Mouse (Mus musculus) midbrain, embryonic 10.5 days (tissue): Measurements from ENCODE around the gene Fat4. TPM values are rescaled to one million over a fixed set of nuclear protein-coding genes. Genes with fewer than 3 reads are reported as not detected.

Experiments
- DNase-seq: peaks from one replicate; pipeline ENCODE4 v3.0.0-alpha.2; 2017; ENCODE audit warnings: low spot score
- H3K27ac ChIP-seq: fragments of 300-500 bp; sonication (generic); replicated peaks from 2 replicates; pipeline ENCODE4 v1.5.1; 2016; ENCODE audit warnings: mild to moderate bottlenecking
- H3K27me3 ChIP-seq: fragments of 300-500 bp; sonication (generic); 2 replicates; pipeline ENCODE4 v1.6.1; 2016; ENCODE audit warnings: low read depth, mild to moderate bottlenecking; ENCODE audit not compliant: poor library complexity, severe bottlenecking
- H3K36me3 ChIP-seq: fragments of 300-500 bp; sonication (generic); 2 replicates; pipeline ENCODE4 v1.6.1; 2016; ENCODE audit warnings: mild to moderate bottlenecking, moderate library complexity
- H3K4me1 ChIP-seq: fragments of 300-500 bp; sonication (generic); 2 replicates; pipeline ENCODE4 v1.6.1; 2016
- H3K4me3 ChIP-seq: fragments of 300-500 bp; sonication (generic); 2 replicates; pipeline ENCODE4 v1.5.1; 2016; ENCODE audit warnings: mild to moderate bottlenecking, moderate library complexity
- H3K9me3 ChIP-seq: fragments of 300-500 bp; sonication (generic); replicated peaks from 2 replicates; pipeline ENCODE4 v1.6.1; 2016; ENCODE audit warnings: mild to moderate bottlenecking
- WGBS: fragments of 180-500 bp; shearing (Covaris S2); methylation state at CpG from one replicate; pipeline ENCODE4 v1.1.7; 2016; 5-methylcytosine and 5-hydroxymethylcytosine counted together
- polyA plus RNA-seq: library from polyadenylated mRNA; unstranded; fragments of >200 nt; fragmentation: Nextera tagmentation; extraction: Ambion mirVana; gene quantifications from 2 replicates; pipeline ENCODE4 v1.2.1, GENCODE M21; 2016

Fat4 gene
- polyA plus RNA-seq, 1 experiment from 2014 or later = 5.1 TPM

DNA sequence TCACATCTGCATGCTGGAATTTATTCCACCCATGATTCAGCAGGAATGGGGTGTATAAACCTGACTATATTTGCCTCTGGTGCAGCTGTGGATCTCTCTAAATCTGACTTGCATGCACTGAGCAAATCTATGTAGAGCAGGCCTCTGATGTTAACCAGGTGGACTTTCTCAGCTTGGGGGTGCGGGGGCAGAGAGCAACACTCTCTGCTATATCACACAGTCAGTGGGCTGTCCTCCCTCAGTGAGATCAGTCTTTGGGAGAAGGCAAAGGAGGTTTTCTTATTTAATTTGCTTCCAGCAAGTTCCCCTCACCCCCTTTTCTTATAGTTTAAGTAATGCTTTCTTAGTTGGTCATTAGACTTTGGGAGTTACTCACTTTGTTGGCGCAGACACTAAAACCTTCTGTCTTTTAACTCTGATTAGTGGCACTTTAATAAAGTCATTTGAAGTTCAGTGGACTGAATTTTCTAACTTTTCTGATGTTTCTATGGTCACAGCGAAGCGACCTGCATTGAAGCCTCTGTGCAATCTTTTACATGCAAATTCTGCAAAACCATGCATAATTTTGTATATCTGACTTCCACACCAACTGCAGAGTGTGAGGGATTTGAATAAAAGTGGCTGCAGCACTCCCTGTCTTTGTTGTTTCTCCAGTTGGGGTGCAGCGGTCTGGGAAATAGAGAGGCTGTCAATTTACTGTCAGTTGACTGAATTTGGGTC is 26.2 kb downstream of the Fat4 start:
- DNase-seq = no peak
- no peaks in the 10 kb centered on the region for H3K36me3 ChIP-seq
- no peak overlapping the region for H3K4me3 ChIP-seq
- 30% methylated on average over 5 of the region's 5 CpGs for WGBS
- H3K27me3 ChIP-seq = no peaks in the 10 kb centered on the region
- H3K9me3 ChIP-seq = no peaks in the 10 kb centered on the region
- H3K4me1 ChIP-seq = peaks cover 44% of the 10 kb centered on the region
- peak overlapping the region; percentile 69 for H3K27ac ChIP-seq

DNA sequence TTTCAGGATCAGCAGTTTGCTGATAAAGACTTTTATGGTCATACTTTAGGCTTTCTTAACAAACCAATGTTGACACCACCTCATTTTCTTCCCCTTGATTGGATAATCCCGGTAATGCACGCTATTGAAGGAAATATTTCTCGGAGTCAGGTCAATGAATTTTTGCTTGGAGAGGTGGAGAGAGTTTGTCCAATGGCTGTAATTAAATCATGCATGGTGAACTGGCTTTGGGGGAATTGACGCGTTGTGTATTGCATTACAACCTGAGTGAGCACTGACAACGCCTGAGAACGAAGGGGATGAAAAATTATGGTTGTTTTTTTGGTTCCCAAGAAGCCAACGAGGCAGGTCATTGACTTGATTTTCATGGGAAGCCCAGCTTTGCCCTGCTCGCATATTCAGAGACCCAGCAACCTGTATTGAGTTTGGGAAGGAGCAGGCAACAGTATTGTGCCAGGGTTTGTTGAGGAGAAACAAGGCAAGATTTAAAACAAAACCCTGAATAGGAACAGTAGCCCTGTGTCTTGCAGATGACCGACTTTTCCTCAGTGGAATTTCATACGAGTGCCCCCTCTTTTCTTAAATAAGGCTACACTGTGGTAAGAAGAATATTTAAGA is 26.9 kb downstream of the Fat4 start:
- WGBS = 41% methylated on average over 11 of the region's 11 CpGs
- Histone ChIP-seq H3K27me3 (no peaks in the 10 kb centered on the region), H3K4me3 (no peak overlapping the region), H3K36me3 (no peaks in the 10 kb centered on the region), H3K27ac (peak overlapping the region; percentile 69), H3K9me3 (no peaks in the 10 kb centered on the region), H3K4me1 (peaks cover 37% of the 10 kb centered on the region)
- no peak for DNase-seq

DNA sequence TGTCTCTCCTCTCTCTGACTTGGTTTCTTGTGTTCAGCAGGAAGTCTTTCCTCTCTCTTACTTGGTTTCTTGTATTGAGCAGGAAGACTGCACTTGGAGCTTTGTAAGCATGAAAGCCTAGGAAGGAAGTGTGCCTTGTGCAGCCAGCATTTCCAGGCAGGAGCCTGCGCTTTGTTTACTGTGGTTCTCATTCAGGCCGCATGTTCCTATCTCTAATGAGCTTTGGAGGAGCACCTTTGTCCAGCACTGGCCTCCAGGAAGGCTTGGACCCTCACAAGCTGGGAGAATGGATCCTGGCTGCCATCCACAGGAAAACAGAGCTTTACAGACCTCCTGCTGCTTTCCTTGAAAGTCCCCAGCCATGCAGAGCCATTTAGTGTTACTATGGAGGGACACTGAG is 32.2 kb downstream of the Fat4 start:
- Histone ChIP-seq H3K9me3 (no peaks in the 10 kb centered on the region), H3K36me3 (0 out of 2 replicates have a peak, but pooled peaks cover 4% of the 10 kb centered on the region), H3K27me3 (no peaks in the 10 kb centered on the region), H3K4me3 (no peak overlapping the region), H3K27ac (no peak overlapping the region), H3K4me1 (peaks cover 10% of the 10 kb centered on the region)
- no peak for DNase-seq
- WGBS = 57% methylated on average over 2 of the region's 2 CpGs

DNA sequence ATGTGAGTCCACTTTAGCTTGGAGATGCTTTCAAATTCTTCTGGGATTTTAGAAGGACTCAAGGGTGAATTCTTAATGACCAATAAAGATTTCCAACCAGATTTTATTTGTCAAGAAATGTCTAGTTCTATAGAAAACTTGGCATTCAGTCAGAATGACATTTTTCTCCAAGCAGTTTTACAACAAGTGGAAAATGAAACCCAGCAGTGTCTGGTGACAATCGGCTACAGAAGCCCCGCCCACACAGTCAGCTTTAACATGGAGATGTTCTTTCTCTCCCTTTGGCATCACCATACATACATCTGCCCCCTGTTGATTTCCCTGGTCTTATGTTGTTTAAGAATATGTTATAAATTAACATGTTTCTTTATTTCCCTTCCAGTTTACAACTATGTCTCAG is 34.3 kb downstream of the Fat4 start:
- no peak overlapping the region for H3K4me3 ChIP-seq
- 83% methylated on average over 2 of the region's 2 CpGs for WGBS
- H3K36me3 ChIP-seq = 0 out of 2 replicates have a peak, but pooled peaks cover 4% of the 10 kb centered on the region
- DNase-seq = no peak
- H3K27me3 ChIP-seq = no peaks in the 10 kb centered on the region
- peaks cover 5% of the 10 kb centered on the region; the same call in 1 of the 2 replicates for H3K4me1 ChIP-seq
- H3K9me3 ChIP-seq = no peaks in the 10 kb centered on the region
- no peak overlapping the region for H3K27ac ChIP-seq

DNA sequence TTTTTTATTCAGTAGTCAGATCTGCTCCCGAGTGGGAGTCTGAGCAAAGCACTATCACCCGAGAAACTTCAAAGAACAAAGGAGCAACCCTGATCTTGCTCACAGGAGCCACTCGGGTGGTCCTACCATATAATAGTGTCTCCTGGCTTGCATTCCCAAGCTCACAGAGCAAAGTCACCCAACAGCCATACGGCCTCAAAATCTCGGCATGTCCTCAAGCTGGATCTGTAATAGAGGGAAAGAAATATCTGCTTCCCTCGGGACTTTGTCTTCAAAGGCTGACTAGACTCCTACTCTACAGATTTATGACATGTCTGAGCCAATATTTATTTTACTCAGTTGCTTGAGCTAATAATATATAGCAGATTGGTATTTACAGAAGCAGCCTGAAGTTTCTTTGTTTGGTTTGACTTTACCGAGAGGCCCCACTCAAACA is 36.5 kb downstream of the Fat4 start:
- no peak for DNase-seq
- no peak overlapping the region for H3K27ac ChIP-seq
- peaks cover 5% of the 10 kb centered on the region; the same call in 1 of the 2 replicates for H3K4me1 ChIP-seq
- no peak overlapping the region for H3K4me3 ChIP-seq
- H3K36me3 ChIP-seq = 0 out of 2 replicates have a peak, but pooled peaks cover 4% of the 10 kb centered on the region
- no peaks in the 10 kb centered on the region for H3K9me3 ChIP-seq
- WGBS = 78% methylated on average over 7 of the region's 7 CpGs
- H3K27me3 ChIP-seq = no peaks in the 10 kb centered on the region

DNA sequence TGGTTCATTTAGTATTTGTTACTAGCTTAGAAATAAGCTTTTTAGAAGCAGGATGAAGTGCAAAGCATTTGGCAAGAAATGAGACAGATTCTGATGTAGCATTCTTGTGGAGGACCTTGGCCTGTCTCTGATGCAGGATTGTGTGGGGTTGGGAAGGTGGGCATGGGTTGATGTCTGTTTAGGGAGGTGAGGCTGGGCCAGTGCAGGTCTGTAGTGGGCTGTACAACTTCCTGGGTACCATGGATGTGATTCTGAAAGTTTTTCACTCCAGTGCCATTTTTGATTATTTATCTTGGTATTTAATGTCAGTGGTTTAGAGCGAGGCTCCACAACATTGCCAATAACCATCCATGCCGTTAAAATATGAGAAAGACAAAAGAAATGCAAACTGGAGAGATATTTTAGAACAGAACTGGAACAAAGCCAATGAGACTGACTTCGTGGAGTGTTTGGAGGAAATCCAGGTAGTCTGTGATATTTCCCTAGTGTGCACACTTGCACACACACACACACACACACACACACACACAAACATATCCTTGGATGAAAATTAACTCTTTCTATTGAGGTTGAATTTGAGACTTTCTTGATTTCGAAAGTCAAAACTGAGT is 41.4 kb downstream of the Fat4 start:
- H3K36me3 ChIP-seq = no peaks in the 10 kb centered on the region
- no peak overlapping the region for H3K27ac ChIP-seq
- H3K27me3 ChIP-seq = no peaks in the 10 kb centered on the region
- no peak for DNase-seq
- H3K4me3 ChIP-seq = no peak overlapping the region
- WGBS = 94% methylated on average over 4 of the region's 4 CpGs
- no peaks in the 10 kb centered on the region for H3K9me3 ChIP-seq
- no peaks in the 10 kb centered on the region for H3K4me1 ChIP-seq

DNA sequence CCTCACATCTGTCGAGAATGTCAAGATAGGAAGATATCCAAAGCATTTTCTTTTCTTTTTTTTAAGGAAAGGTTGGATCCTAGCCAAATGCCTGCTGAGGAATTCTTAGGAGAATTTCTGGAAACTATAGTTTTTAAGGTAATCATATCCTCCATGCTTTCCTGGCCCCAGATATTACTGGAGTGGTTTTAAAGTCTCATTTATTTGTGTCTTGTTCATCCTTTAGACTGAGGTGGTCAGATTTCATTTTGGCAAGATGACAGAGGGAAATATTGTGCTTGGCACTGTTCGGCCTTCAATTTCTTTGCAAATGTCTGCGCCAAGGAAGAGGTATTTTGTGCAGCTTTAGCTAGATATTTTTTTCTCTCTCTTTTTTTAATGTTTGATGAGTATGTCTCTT is 42.0 kb downstream of the Fat4 start:
- 95% methylated on average over 3 of the region's 3 CpGs for WGBS
- Histone ChIP-seq H3K4me3 (no peak overlapping the region), H3K9me3 (no peaks in the 10 kb centered on the region), H3K4me1 (no peaks in the 10 kb centered on the region), H3K27ac (no peak overlapping the region), H3K27me3 (no peaks in the 10 kb centered on the region), H3K36me3 (no peaks in the 10 kb centered on the region)
- DNase-seq = no peak

DNA sequence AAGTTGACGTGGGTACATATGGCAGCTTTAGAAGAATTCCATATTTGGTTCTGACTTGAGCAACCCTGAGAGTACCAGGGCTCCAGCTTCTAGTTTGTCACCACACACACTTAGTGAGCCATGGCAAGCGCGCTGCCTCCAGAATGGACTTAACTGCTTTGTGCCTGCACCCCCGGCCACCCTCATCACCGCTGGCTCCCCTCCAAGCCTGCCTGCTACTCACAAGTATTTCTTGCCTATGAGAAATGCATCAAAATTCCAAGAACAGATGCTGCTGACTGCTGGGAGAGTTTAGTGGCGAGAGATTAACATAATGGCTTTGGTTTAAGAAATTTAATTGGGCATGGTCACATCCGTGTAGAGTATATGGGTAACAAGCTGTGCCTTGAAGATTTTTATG is 48.0 kb downstream of the Fat4 start:
- no peak for DNase-seq
- no peak overlapping the region for H3K27ac ChIP-seq
- no peaks in the 10 kb centered on the region for H3K27me3 ChIP-seq
- WGBS = 92% methylated on average over 7 of the region's 7 CpGs
- H3K4me3 ChIP-seq = no peak overlapping the region
- peaks cover 13% of the 10 kb centered on the region for H3K4me1 ChIP-seq
- H3K36me3 ChIP-seq = no peaks in the 10 kb centered on the region
- no peaks in the 10 kb centered on the region for H3K9me3 ChIP-seq

DNA sequence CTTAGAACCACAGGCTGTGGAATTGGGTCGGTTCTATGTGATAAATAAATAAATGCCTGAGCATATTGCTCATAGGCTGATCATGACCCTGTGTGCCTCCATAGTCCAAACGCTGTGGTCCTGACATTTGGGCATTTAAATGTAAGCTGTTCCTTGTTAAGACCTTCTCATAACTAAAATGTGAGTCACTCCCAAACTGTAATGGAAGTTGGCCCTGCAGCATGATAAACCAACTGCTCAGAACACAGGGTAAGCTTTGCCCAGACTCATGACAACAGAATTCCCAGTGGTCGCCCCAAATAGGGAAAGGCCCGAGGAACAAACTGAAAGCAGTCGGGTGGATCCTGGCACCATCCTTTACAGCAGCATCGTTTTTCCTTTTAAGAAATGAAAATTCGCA is 49.7 kb downstream of the Fat4 start:
- H3K9me3 ChIP-seq = no peaks in the 10 kb centered on the region
- DNase-seq = no peak
- peaks cover 22% of the 10 kb centered on the region for H3K4me1 ChIP-seq
- H3K27ac ChIP-seq = no peak overlapping the region
- H3K36me3 ChIP-seq = 0 out of 2 replicates have a peak, but pooled peaks cover 1% of the 10 kb centered on the region
- no peak overlapping the region for H3K4me3 ChIP-seq
- no peaks in the 10 kb centered on the region for H3K27me3 ChIP-seq
- WGBS = 87% methylated on average over 7 of the region's 7 CpGs

DNA sequence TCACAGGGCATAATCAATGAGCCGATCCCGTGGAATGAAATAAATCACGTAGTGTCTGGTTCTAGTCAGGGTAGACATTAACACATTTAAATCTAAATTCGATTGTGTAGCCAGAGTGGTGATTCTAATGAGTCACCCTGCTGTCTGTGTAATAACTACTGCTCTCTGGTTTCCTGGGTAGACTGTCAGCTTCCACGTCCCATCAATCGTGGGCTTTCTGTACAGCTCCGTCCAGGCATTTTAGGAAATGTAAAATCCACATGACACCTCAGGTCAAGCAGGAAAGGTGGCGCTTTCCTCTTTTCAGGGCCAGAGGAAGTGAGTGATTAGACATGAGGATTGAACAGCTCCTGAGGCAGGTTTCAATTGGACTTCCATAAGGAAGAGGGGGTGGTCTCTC is 50.4 kb downstream of the Fat4 start:
- Histone ChIP-seq H3K27ac (no peak overlapping the region), H3K36me3 (peaks cover 7% of the 10 kb centered on the region; the same call in 1 of the 2 replicates), H3K27me3 (no peaks in the 10 kb centered on the region), H3K4me1 (peaks cover 22% of the 10 kb centered on the region), H3K9me3 (no peaks in the 10 kb centered on the region), H3K4me3 (no peak overlapping the region)
- 86% methylated on average over 8 of the region's 8 CpGs for WGBS
- DNase-seq = no peak

DNA sequence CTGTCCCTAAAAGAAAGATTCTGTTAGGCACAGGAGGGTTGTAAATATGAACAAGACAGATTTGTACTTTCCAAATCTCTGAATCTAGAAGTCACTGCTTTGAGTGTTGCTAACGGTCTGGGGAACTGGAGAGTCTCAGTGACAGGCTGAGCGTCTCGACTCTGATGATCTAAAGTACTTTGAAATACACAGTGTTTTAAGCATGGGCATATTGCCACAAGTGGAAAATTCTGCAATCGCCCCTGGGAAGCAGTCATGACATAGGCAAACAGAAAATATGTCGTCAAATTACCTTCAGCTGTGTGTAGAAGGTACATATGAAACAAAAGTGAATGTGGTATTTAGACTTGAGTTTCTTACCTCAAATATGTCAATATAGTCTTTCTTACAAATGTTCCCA is 51.4 kb downstream of the Fat4 start:
- 89% methylated on average over 5 of the region's 5 CpGs for WGBS
- H3K9me3 ChIP-seq = no peaks in the 10 kb centered on the region
- no peaks in the 10 kb centered on the region for H3K27me3 ChIP-seq
- no peak overlapping the region for H3K4me3 ChIP-seq
- peaks cover 17% of the 10 kb centered on the region for H3K36me3 ChIP-seq
- no peak for DNase-seq
- H3K27ac ChIP-seq = no peak overlapping the region
- peaks cover 22% of the 10 kb centered on the region for H3K4me1 ChIP-seq

DNA sequence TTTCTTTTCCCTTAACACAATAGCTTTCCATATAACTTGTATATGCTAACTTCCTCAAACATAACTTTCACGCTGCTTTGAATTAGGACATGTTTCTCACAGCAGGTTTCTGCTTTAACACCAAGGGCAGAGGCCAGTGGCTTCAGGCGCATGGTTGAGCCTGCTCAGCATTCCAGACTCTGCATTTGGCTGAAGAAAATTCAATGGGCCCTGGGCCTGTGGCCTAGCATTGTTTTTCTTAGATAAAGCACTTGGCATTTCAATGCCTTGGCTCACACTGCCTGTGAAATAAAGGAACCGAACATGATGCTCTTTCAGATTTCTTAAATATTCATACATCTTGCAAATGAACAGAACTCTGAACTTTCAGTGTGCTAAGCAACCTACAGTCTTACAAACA is 52.8 kb downstream of the Fat4 start:
- no peak for DNase-seq
- Histone ChIP-seq H3K9me3 (no peaks in the 10 kb centered on the region), H3K27me3 (no peaks in the 10 kb centered on the region), H3K36me3 (peaks cover 21% of the 10 kb centered on the region), H3K4me1 (peaks cover 22% of the 10 kb centered on the region), H3K27ac (peak overlapping the region; percentile 73), H3K4me3 (no peak overlapping the region)
- WGBS = 14% methylated on average over 3 of the region's 3 CpGs

DNA sequence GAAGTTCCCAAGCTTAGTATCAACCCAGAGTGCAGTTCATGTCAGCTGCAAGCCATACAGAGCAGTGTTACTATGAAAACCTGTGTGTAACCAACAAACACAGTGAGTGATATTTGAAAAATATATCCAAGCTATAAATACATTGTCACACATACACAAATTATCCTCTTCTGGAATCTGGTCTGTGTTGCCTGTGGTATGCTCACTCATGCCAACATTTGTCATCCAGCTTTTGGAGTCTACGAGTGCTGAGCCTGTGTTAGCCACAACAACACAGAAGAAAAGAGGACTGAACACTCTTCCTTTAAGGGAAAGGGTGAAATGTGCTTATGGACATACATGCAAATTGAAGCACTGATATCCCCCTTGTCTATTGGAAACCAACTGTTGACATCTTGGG is 53.6 kb downstream of the Fat4 start:
- peak overlapping the region; percentile 73 for H3K27ac ChIP-seq
- peaks cover 22% of the 10 kb centered on the region for H3K4me1 ChIP-seq
- no peaks in the 10 kb centered on the region for H3K9me3 ChIP-seq
- no peak for DNase-seq
- H3K27me3 ChIP-seq = no peaks in the 10 kb centered on the region
- 82% methylated on average over 1 of the region's 1 CpGs for WGBS
- H3K36me3 ChIP-seq = peaks cover 21% of the 10 kb centered on the region
- H3K4me3 ChIP-seq = no peak overlapping the region
